Mouse (Mus musculus) kidney, embryonic 14.5 days (tissue): ENCODE measurements at regions not wholly inside any gene's neighbourhood (a gene's known extent, or its start where the extent isn't known, plus 50 kb on each side); places are given as distances from the start of the nearest gene placed in this dataset.
A peak's percentile ranks its signal among the peaks of the same experiment; 100 is the strongest.

Experiments
- ATAC-seq: fragments of 200-750 bp; cut with Nextera tagmentation; 2 replicates; pipeline ENCODE4 v1.8.0; 2017; ENCODE audit warnings: moderate number of reproducible peaks, mild to moderate bottlenecking, moderate TSS enrichment, moderate library complexity; ENCODE audit not compliant: low FRiP score, low TSS enrichment
- H3K27ac ChIP-seq: fragments of 300-500 bp; sonication (generic); 2 replicates; pipeline ENCODE4 v1.5.1; 2014; ENCODE audit warnings: low read depth, mild to moderate bottlenecking, low read length, moderate library complexity, mixed read lengths
- H3K27me3 ChIP-seq: fragments of 300-500 bp; sonication (generic); 2 replicates; pipeline ENCODE4 v1.6.1; 2014; ENCODE audit warnings: mild to moderate bottlenecking, low read length; ENCODE audit not compliant: control insufficient read depth, insufficient read depth
- H3K36me3 ChIP-seq: fragments of 300-500 bp; sonication (generic); 2 replicates; pipeline ENCODE4 v1.6.1; 2014; ENCODE audit warnings: low read length, mixed read lengths; ENCODE audit not compliant: control insufficient read depth, insufficient read depth
- H3K4me1 ChIP-seq: fragments of 300-500 bp; sonication (generic); 2 replicates; pipeline ENCODE4 v1.6.1; 2014; ENCODE audit warnings: low read length, mixed read lengths; ENCODE audit not compliant: control insufficient read depth, insufficient read depth
- H3K4me2 ChIP-seq: fragments of 300-500 bp; sonication (generic); replicated peaks from 2 replicates; pipeline ENCODE4 v1.6.1; 2014; ENCODE audit warnings: low read depth, mild to moderate bottlenecking, low read length
- H3K4me3 ChIP-seq: fragments of 300-500 bp; sonication (generic); 2 replicates; pipeline ENCODE4 v1.5.1; 2014; ENCODE audit warnings: mild to moderate bottlenecking, low read length
- H3K9ac ChIP-seq: fragments of 300-500 bp; sonication (generic); 2 replicates; pipeline ENCODE4 v1.6.1; 2014; ENCODE audit warnings: low read depth, mild to moderate bottlenecking, low read length, moderate library complexity
- H3K9me3 ChIP-seq: fragments of 300-500 bp; sonication (generic); 2 replicates; pipeline ENCODE4 v1.6.1; 2016; ENCODE audit warnings: low read length; ENCODE audit not compliant: control insufficient read depth
- WGBS: fragments of 180-500 bp; shearing (Covaris S2); extraction: QIAGEN DNeasy Blood & Tissue Kit; methylation state at CpG from one replicate; pipeline ENCODE4 v1.1.7; 2014; 5-methylcytosine and 5-hydroxymethylcytosine counted together

DNA sequence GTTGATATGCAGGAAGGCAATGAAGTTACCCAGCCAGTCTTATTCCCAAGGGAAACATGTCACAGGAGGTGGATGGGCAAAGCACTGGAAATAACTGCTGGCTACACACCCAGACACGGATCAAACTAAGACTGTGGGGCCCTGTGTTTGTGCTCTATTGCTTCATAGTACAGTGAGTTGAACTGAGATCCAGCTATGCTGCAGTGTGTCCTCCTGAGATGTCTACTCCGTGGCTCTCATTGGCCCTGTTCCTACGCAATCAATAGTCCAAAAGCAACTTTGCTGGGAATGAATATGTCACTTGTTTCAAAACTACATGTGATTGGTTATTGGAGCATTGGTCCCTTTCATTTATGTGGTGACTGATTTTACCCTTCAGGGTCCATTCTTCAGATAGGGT is 213.8 kb upstream of the Bmp2 start:
- no peak overlapping the region for H3K27ac ChIP-seq
- H3K4me1 ChIP-seq, result peaks cover 9% of the 10 kb centered on the region
- ATAC-seq, result no peak
- H3K36me3 ChIP-seq, result no peaks in the 10 kb centered on the region
- WGBS, result 76% methylated on average over 3 of the region's 3 CpGs
- no peaks in the 10 kb centered on the region for H3K9me3 ChIP-seq
- H3K4me2 ChIP-seq, result no peak overlapping the region
- no peak overlapping the region for H3K4me3 ChIP-seq
- no peak overlapping the region for H3K9ac ChIP-seq
- no peaks in the 10 kb centered on the region for H3K27me3 ChIP-seq

DNA sequence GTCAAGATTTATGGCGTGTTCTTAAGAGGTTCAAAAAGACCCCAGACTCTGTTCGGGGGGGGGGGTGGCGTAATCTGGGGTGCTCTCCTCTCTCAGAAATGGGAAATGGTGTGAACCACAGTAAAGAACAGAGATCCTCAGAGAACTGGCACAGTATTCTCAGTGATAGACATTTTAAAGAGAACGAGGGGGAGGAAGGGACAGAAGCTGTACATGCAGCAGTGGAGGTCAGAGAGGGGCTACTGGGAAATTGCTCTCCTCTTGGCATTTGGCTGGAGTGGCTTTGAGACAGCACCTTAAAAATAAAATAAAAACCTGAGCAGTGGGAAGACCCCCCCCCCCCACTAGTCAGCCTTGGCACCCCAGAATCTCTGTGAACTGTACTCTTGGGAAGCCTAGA is 210.6 kb upstream of the Bmp2 start:
- Histone ChIP-seq H3K36me3 (no peaks in the 10 kb centered on the region), H3K4me2 (no peak overlapping the region), H3K9ac (no peak overlapping the region), H3K27ac (no peak overlapping the region), H3K9me3 (no peaks in the 10 kb centered on the region), H3K4me3 (no peak overlapping the region), H3K27me3 (no peaks in the 10 kb centered on the region), H3K4me1 (peaks cover 2% of the 10 kb centered on the region)
- ATAC-seq, result peak; percentile 62; the same call in 1 of the 2 replicates
- 31% methylated on average over 4 of the region's 4 CpGs for WGBS

DNA sequence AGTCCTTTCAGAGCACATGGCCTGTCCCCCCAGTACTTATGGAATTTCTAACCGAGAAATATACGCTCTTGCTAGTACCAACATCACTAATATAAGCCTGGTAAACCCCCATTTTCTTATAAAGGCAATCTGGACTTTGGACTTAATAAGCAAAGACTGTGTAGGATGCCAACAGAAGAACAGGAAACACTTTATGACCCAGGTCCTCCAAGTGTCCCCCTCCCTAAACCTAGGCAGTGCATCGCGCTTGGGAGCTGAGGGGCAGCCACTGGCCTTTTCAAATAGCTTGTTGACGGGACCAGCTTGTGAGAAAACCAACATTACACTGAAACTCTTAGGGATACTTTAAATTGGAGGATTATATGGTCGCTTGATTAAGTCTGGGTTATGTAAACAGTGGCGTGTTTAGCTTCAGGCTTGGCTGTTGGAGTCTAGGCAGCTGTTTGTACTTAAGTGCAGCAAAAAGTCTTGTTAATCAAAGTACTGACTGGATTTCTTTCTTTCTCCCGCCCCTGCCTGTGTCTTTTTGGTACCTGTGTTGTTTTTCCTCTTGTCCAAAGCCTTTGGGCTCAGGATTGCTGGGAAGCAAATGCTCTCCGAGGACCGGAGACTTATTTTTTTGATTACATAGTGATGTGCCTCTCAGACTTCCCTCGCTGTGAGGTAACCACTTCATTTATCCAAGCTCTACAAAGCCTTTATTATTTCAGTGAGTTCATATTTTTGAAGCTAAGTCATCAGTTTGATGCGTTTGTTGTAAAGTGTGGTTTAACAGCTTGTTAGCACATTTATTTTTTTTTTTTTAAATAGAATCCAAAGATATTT is 205.8 kb upstream of the Bmp2 start:
- H3K4me3 ChIP-seq, result no peak overlapping the region
- 34% methylated on average over 12 of the region's 12 CpGs for WGBS
- 0 out of 2 replicates have a peak, but pooled peaks cover 6% of the 10 kb centered on the region for H3K4me1 ChIP-seq
- H3K36me3 ChIP-seq, result no peaks in the 10 kb centered on the region
- H3K9me3 ChIP-seq, result no peaks in the 10 kb centered on the region
- no peak overlapping the region for H3K27ac ChIP-seq
- ATAC-seq, result peak; percentile 76
- H3K4me2 ChIP-seq, result no peak overlapping the region
- H3K27me3 ChIP-seq, result no peaks in the 10 kb centered on the region
- H3K9ac ChIP-seq, result no peak overlapping the region

DNA sequence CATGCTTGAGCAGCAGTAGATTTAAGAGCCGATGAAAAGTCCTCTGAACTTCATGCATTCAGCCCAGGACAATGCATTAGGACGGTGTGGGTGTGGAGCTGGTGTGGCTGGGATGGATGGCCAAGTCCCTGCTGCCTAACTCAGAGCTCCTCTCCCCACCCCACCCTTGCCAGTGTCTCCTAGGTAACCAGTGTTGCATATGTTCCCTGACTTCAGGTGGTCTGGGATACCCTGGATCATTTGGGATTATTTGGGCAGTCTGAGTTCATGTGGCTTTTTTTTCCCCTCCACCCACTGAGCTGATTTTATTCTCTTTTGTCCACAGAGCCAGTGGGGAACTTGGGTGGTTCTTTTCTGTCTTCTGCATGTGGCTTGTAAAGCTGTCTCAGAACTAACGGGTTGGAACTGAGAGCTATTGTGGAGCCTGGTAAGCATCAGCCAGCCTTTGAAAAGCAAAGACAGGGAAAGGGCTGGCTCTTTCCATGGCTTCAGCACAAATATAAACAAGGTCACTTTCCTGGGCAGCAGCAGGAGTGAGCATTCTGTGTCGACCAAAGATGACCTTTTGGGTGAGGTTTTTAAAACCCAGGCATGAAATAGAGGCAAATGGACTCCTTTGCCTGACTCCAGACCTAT is 205.1 kb upstream of the Bmp2 start:
- H3K36me3 ChIP-seq, result no peaks in the 10 kb centered on the region
- peak; percentile 78 for ATAC-seq
- no peak overlapping the region for H3K27ac ChIP-seq
- H3K9me3 ChIP-seq, result no peaks in the 10 kb centered on the region
- no peak overlapping the region for H3K4me2 ChIP-seq
- H3K27me3 ChIP-seq, result no peaks in the 10 kb centered on the region
- H3K4me1 ChIP-seq, result 0 out of 2 replicates have a peak, but pooled peaks cover 6% of the 10 kb centered on the region
- no peak overlapping the region for H3K9ac ChIP-seq
- WGBS, result 8% methylated on average over 4 of the region's 4 CpGs
- no peak overlapping the region for H3K4me3 ChIP-seq

DNA sequence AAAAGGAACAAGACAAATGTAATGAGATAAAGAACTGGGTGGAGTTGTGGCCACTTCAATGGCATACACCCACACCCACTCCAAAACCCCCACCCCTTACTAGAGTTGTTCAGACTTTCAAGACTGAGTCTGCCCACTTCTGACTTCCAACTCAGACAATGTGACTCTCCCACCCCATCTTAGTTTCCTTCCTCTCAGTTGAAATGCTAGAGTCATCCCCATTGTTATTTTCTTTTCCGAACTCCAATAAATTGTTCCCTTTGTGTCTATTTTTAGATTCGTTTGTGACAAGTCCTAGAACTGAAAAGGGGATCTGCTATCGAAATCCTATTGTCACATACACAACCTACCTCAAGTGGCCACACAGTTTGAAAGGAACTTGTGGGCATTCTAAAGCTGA is 200.7 kb upstream of the Bmp2 start:
- WGBS, result 72% methylated on average over 3 of the region's 3 CpGs

DNA sequence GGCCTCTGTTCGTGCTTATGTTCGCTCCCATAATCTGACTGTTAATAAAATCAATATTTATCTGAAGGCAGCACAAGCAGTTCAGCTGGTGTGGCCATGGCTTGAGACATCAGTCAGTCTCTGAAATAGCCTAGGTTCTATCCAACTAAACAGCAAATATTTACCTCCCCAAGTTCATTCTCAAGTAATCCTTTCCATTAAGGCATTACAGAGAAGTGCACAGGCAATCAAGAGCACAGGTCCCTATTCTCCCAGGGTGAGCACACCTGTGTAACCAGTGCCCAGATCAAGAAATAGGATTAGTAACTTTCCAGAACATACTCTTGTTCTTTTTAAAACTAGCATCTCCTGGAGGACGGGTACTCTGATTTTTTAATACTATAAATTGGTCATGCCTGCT is 199.2 kb upstream of the Bmp2 start:
- H3K27me3 ChIP-seq, result no peaks in the 10 kb centered on the region
- no peaks in the 10 kb centered on the region for H3K36me3 ChIP-seq
- no peak overlapping the region for H3K4me2 ChIP-seq
- no peak overlapping the region for H3K4me3 ChIP-seq
- H3K27ac ChIP-seq, result no peak overlapping the region
- H3K9ac ChIP-seq, result no peak overlapping the region
- ATAC-seq, result no peak
- no peaks in the 10 kb centered on the region for H3K9me3 ChIP-seq
- 89% methylated on average over 3 of the region's 3 CpGs for WGBS
- no peaks in the 10 kb centered on the region for H3K4me1 ChIP-seq

More for the DNA sequence above, 200.7 kb upstream of the Bmp2 start:
- no peak for ATAC-seq
- Histone ChIP-seq H3K27me3 (no peaks in the 10 kb centered on the region), H3K9ac (no peak overlapping the region), H3K4me1 (0 out of 2 replicates have a peak, but pooled peaks cover 6% of the 10 kb centered on the region), H3K27ac (no peak overlapping the region), H3K36me3 (no peaks in the 10 kb centered on the region), H3K4me3 (no peak overlapping the region), H3K4me2 (no peak overlapping the region), H3K9me3 (no peaks in the 10 kb centered on the region)

DNA sequence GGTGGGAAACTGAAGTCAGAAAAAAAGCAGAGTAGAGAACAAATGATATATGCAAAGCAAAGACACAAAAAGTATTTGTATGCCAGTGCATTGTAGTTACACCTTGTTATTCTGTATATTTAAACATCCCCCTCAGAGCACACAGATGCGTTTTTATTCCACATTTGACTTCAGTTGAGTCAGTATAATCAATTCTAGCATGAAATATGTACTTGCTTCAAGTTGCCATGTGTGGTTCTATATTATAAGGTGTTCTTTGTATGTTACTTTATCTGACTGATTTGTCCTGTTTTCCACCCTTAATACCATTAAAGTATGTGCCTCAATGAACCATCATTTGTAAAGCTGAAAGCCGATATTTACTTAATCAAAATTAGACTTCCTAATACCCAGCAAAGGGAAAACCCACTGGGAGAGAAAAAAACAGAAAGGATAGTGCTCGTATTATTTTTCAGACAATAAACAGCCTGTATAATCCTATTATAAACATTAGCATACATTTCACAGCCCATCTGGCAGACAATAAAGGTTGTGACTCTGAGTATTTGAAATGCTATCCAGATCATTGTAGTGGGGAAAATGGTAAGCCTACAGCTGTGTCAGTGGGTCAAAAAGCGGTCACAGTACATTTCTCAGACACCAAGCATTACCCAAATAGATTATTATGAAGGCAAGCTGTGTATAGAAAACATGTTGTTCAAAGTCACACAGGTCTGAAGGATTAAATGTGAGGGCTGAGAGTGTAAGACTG is 189.1 kb upstream of the Bmp2 start:
- H3K4me1 ChIP-seq, result no peaks in the 10 kb centered on the region
- H3K9ac ChIP-seq, result no peak overlapping the region
- no peak overlapping the region for H3K4me2 ChIP-seq
- no peaks in the 10 kb centered on the region for H3K27me3 ChIP-seq
- no peak overlapping the region for H3K27ac ChIP-seq
- no peaks in the 10 kb centered on the region for H3K36me3 ChIP-seq
- WGBS, result 80% methylated on average over 4 of the region's 4 CpGs
- no peak overlapping the region for H3K4me3 ChIP-seq
- H3K9me3 ChIP-seq, result no peaks in the 10 kb centered on the region
- ATAC-seq, result no peak

- Histone ChIP-seq H3K27me3 (no peaks in the 10 kb centered on the region), H3K9me3 (no peaks in the 10 kb centered on the region), H3K4me2 (no peak overlapping the region), H3K4me1 (0 out of 2 replicates have a peak, but pooled peaks cover 3% of the 10 kb centered on the region), H3K4me3 (no peak overlapping the region), H3K36me3 (no peaks in the 10 kb centered on the region), H3K27ac (no peak overlapping the region), H3K9ac (no peak overlapping the region)
- no peak for ATAC-seq
- 77% methylated on average over 12 of the region's 12 CpGs for WGBS
These were observed 180.3 kb upstream of the Bmp2 start for GRCm38 (mm10) chr2:133371490-133372215.
